Mouse (Mus musculus): Measurements from ENCODE around the gene Cisd1.

- TF ChIP-seq POLR2A (IDR thresholded peaks at IDR 0.05; ENCODE audit: low read depth, low read length): no peak
- no peak for TF ChIP-seq CTCF (IDR thresholded peaks at IDR 0.05; ENCODE audit: borderline replicate concordance, insufficient read depth, low read length)
Measured at GRCm38 (mm10) chr10:71346722-71347508, 2.2 kb upstream of the Cisd1 start.
